Mouse (Mus musculus) activated CD4-positive, CD25-positive, alpha-beta regulatory T cell, adult 9 weeks (primary cell): ENCODE measurements around the gene Heca. TPM values are rescaled to one million over a fixed set of nuclear protein-coding genes. Genes with fewer than 3 reads are reported as not detected.

Source experiments
- polyA plus RNA-seq: library from polyadenylated mRNA; unstranded; fragments of 100-300 nt; shearing (Covaris generic); gene quantifications from one replicate; pipeline ENCODE4 v1.2.1, GENCODE M21; 2017

The Heca gene
- polyA plus RNA-seq = 19.7 TPM

GRCm38 (mm10) chr10:17947960-17948730, at the start of gene Heca:
Gene Heca (minus strand): TSS chr10:17948067.

Other genes starting within 250 kb of the Heca start
- gene Cited2, start 224.8 kb downstream of the Heca start, polyA plus RNA-seq = 4.3 TPM
- 2.2 TPM for gene Txlnb, start 151.8 kb downstream of the Heca start, polyA plus RNA-seq
- gene Abracl, start 75.2 kb upstream of the Heca start, polyA plus RNA-seq = 398 TPM
- 19.5 TPM for gene Reps1, start 107.8 kb upstream of the Heca start, polyA plus RNA-seq